Mouse (Mus musculus) embryonic facial prominence, embryonic 12.5 days (tissue): ENCODE results near the gene Grik5. TPM values are rescaled to one million over a fixed set of nuclear protein-coding genes. Genes with fewer than 3 reads are reported as not detected.

Source experiments
- microRNA-seq: library from miRNA; unstranded; fragments of <30 nt; microRNA quantifications from one replicate; pipeline ENCODE4, GENCODE M21; 2017
- polyA plus RNA-seq: library from polyadenylated mRNA; unstranded; fragments of >200 nt; fragmentation: Nextera tagmentation; extraction: Ambion mirVana; gene quantifications from 2 replicates; pipeline ENCODE4 v1.2.1, GENCODE M21; 2016

The Grik5 gene
- polyA plus RNA-seq, 1 experiment from 2014 or later = 12.4 TPM

Small RNA genes lying within 50 kb of the gene (microRNA-seq; reads per million reads assigned to microRNA genes)
- gene Mir6537 = not detected
- gene Mir7046 = not detected
- not detected for gene Mir7047

Other genes with a start within 250 kb of the Grik5 start
- 17.9 and 21.4 TPM in 2 replicates for gene Gm9844, start 210.1 kb downstream of the Grik5 start, polyA plus RNA-seq
- gene Lypd4, start 202.4 kb downstream of the Grik5 start, polyA plus RNA-seq = not detected in 2 replicates
- not detected in 2 replicates for gene Dmrtc2, start 202.3 kb downstream of the Grik5 start, polyA plus RNA-seq
- gene Rps19, start 188.0 kb downstream of the Grik5 start, polyA plus RNA-seq = 2,196 and 2,318 TPM in 2 replicates
- gene Cd79a, start 175.0 kb downstream of the Grik5 start, polyA plus RNA-seq = 0.26 and 0.61 TPM in 2 replicates
- 114 and 120 TPM in 2 replicates for gene Arhgef1, start 169.4 kb downstream of the Grik5 start, polyA plus RNA-seq
- gene Gm4881, start 127.9 kb downstream of the Grik5 start, polyA plus RNA-seq = not detected in 2 replicates
- 106 and 116 TPM in 2 replicates for gene Rabac1, start 99.6 kb downstream of the Grik5 start, polyA plus RNA-seq
- 3.8 and 7.4 TPM in 2 replicates for gene Atp1a3, start 66.4 kb downstream of the Grik5 start, polyA plus RNA-seq
- 38.8 and 41.5 TPM in 2 replicates for gene Zfp574, start 221 bp upstream of the Grik5 start, polyA plus RNA-seq
- gene Pou2f2, start 107.4 kb upstream of the Grik5 start, polyA plus RNA-seq = 2.3 and 3.2 TPM in 2 replicates
- gene Dedd2, start 148.3 kb upstream of the Grik5 start, polyA plus RNA-seq = 13.7 and 14.9 TPM in 2 replicates
- 2.9 and 3.0 TPM in 2 replicates for gene Zfp526, start 149.1 kb upstream of the Grik5 start, polyA plus RNA-seq
- 15.9 and 17.4 TPM in 2 replicates for gene Gsk3a, start 165.5 kb upstream of the Grik5 start, polyA plus RNA-seq
- gene Erf, start 178.4 kb upstream of the Grik5 start, polyA plus RNA-seq = 20.0 and 20.8 TPM in 2 replicates
- gene Cic, start 195.4 kb upstream of the Grik5 start, polyA plus RNA-seq = 45.7 and 47.0 TPM in 2 replicates
- 317 and 337 TPM in 2 replicates for gene Pafah1b3, start 225.6 kb upstream of the Grik5 start, polyA plus RNA-seq
- 1.0 and 1.9 TPM in 2 replicates for gene Prr19, start 229.1 kb upstream of the Grik5 start, polyA plus RNA-seq
- gene Tmem145, start 233.8 kb upstream of the Grik5 start, polyA plus RNA-seq = 2.7 and 4.0 TPM in 2 replicates
- 22.4 and 24.3 TPM in 2 replicates for gene Megf8, start 244.8 kb upstream of the Grik5 start, polyA plus RNA-seq